Mouse (Mus musculus): ENCODE data around the gene Gm597.

Gene Gm597

GRCm38 (mm10) chr1:28780152-28780551 lies at the start of gene Gm597:
Gene Gm597 (minus strand): TSS chr1:28780252.
- no peak for DNase-seq

- DNase-seq, result no peak
Observed at GRCm38 (mm10) chr1:28807689-28808088, 27.6 kb upstream of the Gm597 start.

DNA sequence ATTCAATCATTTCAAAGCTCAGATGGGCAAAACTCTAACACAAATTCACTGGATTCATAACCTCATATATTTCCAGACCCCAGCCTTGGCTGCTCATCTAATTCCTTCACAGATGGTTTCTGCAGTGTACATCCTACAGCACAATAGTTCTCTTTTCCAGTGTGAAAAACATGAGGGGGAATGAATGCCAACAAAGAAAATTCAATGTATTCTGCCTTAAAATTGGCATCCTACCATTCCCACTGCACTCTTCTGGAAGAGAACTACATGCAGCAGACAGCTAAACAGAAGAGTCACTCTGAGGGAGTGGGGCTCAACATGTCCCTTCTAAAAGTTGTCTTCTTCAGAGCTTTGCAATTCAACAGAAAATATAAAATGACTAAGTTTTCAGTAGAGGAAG lies 26.6 kb upstream of the Gm597 start:
- DNase-seq, result no peak

- no peak for DNase-seq
Observed at GRCm38 (mm10) chr1:28800881-28801280, 20.8 kb upstream of the Gm597 start.
